Mouse (Mus musculus) testis, postnatal 10 days (tissue): Measurements from ENCODE around the gene Marf1.
"Not testable (repeated sequence)": the region's sequence is repeated elsewhere in the genome, so short reads cannot be mapped to it uniquely, and the experiment has no call there.

ENCODE experiments used
- DNase-seq: peaks from one replicate; pipeline ENCODE4 v3.0.0; 2021; ENCODE audit warnings: low spot score

Marf1 gene

DNA sequence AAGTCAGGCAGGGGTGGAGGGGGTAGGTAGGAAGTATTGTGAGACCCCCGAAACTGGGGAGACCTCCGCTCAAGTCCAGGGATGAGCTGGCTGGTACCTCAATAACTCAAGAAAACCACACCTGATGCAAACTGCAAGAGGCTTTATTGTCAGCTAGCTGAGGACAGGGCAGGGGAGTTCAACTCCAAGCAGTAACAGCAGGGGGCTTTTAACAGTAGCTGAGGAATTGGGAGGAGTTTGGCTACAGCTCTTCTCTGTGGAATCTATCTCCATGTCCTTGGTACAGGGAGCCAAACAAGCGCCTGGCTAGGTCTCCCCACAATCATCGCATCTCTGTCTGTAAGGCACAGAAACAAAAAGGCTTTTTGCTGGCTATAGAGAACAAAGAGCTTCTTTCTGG lies 96.6 kb downstream of the Marf1 start:
- not testable (repeated sequence) for DNase-seq

DNA sequence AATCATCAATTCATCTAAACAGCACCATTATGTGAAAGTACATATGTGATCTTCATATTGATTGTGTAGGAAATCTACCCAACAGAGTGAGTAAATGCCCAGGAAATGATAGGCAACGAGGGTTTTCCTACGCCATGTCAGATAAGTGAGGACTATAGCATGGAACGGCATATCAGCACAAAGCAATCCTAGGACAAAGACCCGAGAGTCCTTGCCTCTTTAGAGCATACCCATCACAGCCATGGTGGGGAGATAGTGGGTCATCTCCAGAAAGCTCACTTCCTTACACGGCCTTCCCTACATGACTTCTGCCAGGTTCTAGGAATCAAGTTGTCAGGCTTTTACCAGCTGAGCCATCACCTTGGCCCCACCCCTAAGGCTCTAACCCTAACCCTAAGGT lies 103.3 kb downstream of the Marf1 start:
- no peak for DNase-seq
